Mouse (Mus musculus): ENCODE data around the gene Tnrc18.

Tnrc18 gene

GRCm38 (mm10) chr5:142823096-142824062, 5.9 kb upstream of the Tnrc18 start:
- DNase-seq (ENCODE audit: low read depth in 1 of 2, low spot score in 2 of 2), result peak in 1 of 2 experiments; percentile 30

GRCm38 (mm10) chr5:142822286-142823095, 5.0 kb upstream of the Tnrc18 start:
- DNase-seq (ENCODE audit: low read depth in 1 of 2, low spot score in 2 of 2), result no peak

- DNase-seq (ENCODE audit: low read depth in 1 of 2, low spot score in 2 of 2), result no peak
Measured at GRCm38 (mm10) chr5:142821974-142822285, 4.5 kb upstream of the Tnrc18 start.

- peak; percentile 59 to 65 for DNase-seq (ENCODE audit: low read depth in 1 of 2, low spot score in 2 of 2)
Measured at GRCm38 (mm10) chr5:142821266-142821973, 4.0 kb upstream of the Tnrc18 start.

- no peak for DNase-seq (ENCODE audit: low read depth in 1 of 2, low spot score in 2 of 2)
Measured at GRCm38 (mm10) chr5:142820276-142821265, 3.1 kb upstream of the Tnrc18 start.

GRCm38 (mm10) chr5:142819385-142820275, 2.2 kb upstream of the Tnrc18 start:
- no peak for DNase-seq (ENCODE audit: low read depth in 1 of 2, low spot score in 2 of 2)

GRCm38 (mm10) chr5:142818435-142819360, 1.2 kb upstream of the Tnrc18 start:
- DNase-seq (ENCODE audit: low read depth in 1 of 2, low spot score in 2 of 2), result no peak

GRCm38 (mm10) chr5:142816811-142817523, 495 bp downstream of the Tnrc18 start:
- peak in 1 of 2 experiments; percentile 66 for DNase-seq (ENCODE audit: low read depth in 1 of 2, low spot score in 2 of 2)

GRCm38 (mm10) chr5:142816031-142816810, 1.2 kb downstream of the Tnrc18 start:
- no peak for DNase-seq (ENCODE audit: low read depth in 1 of 2, low spot score in 2 of 2)

GRCm38 (mm10) chr5:142815421-142816001, 2.0 kb downstream of the Tnrc18 start:
- no peak for DNase-seq (ENCODE audit: low read depth in 1 of 2, low spot score in 2 of 2)

- no peak for DNase-seq (ENCODE audit: low read depth in 1 of 2, low spot score in 2 of 2)
Measured at GRCm38 (mm10) chr5:142814711-142815420, 2.6 kb downstream of the Tnrc18 start.

GRCm38 (mm10) chr5:142814161-142814651, 3.3 kb downstream of the Tnrc18 start:
- DNase-seq (ENCODE audit: low read depth in 1 of 2, low spot score in 2 of 2), result no peak

- no peak for DNase-seq (ENCODE audit: low read depth in 1 of 2, low spot score in 2 of 2)
Measured at GRCm38 (mm10) chr5:142813722-142814111, 3.7 kb downstream of the Tnrc18 start.

GRCm38 (mm10) chr5:142812976-142813721, 4.3 kb downstream of the Tnrc18 start:
- DNase-seq (ENCODE audit: low read depth in 1 of 2, low spot score in 2 of 2), result no peak

- DNase-seq (ENCODE audit: low read depth in 1 of 2, low spot score in 2 of 2), result no peak
Measured at GRCm38 (mm10) chr5:142812621-142812975, 4.9 kb downstream of the Tnrc18 start.
